Mouse (Mus musculus) spleen, postnatal 10 days (tissue): ENCODE data around the gene Slc32a1.

Experiments used
- DNase-seq, 2 experiments: peaks; one replicate each; pipeline ENCODE4 v3.0.0; 2021 to 2022; ENCODE audit warnings: low spot score in 2 of 2

Slc32a1 gene

GRCm38 (mm10) chr2:158659346-158659745 lies 48.8 kb downstream of the Slc32a1 start:
- DNase-seq, result no peak

- DNase-seq, result no peak
Measured at GRCm38 (mm10) chr2:158665098-158665497, 54.5 kb downstream of the Slc32a1 start, which contains the start of gene Ppp1r16b. Ppp1r16b (plus strand) TSS chr2:158665398.
